Mouse (Mus musculus): ENCODE data around the gene Opcml.

- TF ChIP-seq POLR2A (IDR thresholded peaks at IDR 0.05; ENCODE audit: borderline replicate concordance, insufficient read depth, low read length) (no peak), CTCF (IDR thresholded peaks at IDR 0.05; ENCODE audit: borderline replicate concordance, insufficient read depth, low read depth, low read length) (no peak)
These were observed 391.3 kb downstream of the Opcml start for GRCm38 (mm10) chr9:28181916-28182315.

Data from cerebellum, adult 2 months (tissue).